Mouse (Mus musculus) MEL (cell line): ENCODE measurements around the gene Cd247. TPM values are rescaled to one million over a fixed set of nuclear protein-coding genes. Genes with fewer than 3 reads are reported as not detected.

Experiments
- DNase-seq: peaks from one replicate; pipeline ENCODE4 v3.0.0; 2011; ENCODE audit warnings: low read depth, low spot score
- H3K27ac ChIP-seq: 2 replicates; pipeline ENCODE4 v1.5.1; 2012; ENCODE audit warnings: low read depth, mild to moderate bottlenecking, control low read depth, low read length, moderate library complexity; ENCODE audit not compliant: control insufficient read depth
- H3K27me3 ChIP-seq, 2 experiments: fragments of 150-350 bp in 1 of 2; sonication (generic) in 1 of 2; 2 replicates each; pipeline ENCODE4 v1.6.1; 2012; ENCODE audit warnings: low read length in 2 of 2, mild to moderate bottlenecking in 2 of 2, improper control_type of control experiment in 1 of 2, moderate library complexity in 1 of 2; ENCODE audit not compliant: insufficient read depth in 2 of 2, control insufficient read depth in 1 of 2
- H3K36me3 ChIP-seq, 2 experiments: 2 replicates each; pipeline ENCODE4 v1.6.1; 2012 to 2014; ENCODE audit warnings: low read length in 2 of 2, improper control_type of control experiment in 1 of 2, inconsistent platforms in 1 of 2, mild to moderate bottlenecking in 1 of 2; ENCODE audit not compliant: insufficient read depth in 2 of 2, control insufficient read depth in 1 of 2
- H3K4me1 ChIP-seq, 2 experiments: fragments of 150-350 bp in 1 of 2; sonication (generic) in 1 of 2; 2 replicates each; pipeline ENCODE4 v1.6.1; 2012; ENCODE audit warnings: low read length in 2 of 2, improper control_type of control experiment in 1 of 2, mild to moderate bottlenecking in 1 of 2; ENCODE audit not compliant: insufficient read depth in 2 of 2, control insufficient read depth in 1 of 2
- H3K4me3 ChIP-seq, 2 experiments: fragments of 150-350 bp in 1 of 2; sonication (generic) in 1 of 2; 2 replicates each; pipeline ENCODE4 v1.5.1; 2012; ENCODE audit warnings: low read depth in 2 of 2, low read length in 2 of 2, mild to moderate bottlenecking in 2 of 2, moderate library complexity in 2 of 2, control low read depth in 1 of 2, improper control_type of control experiment in 1 of 2; ENCODE audit not compliant: control insufficient read depth in 1 of 2, insufficient read depth in 1 of 2
- H3K79me2 ChIP-seq: 2 replicates; pipeline ENCODE4 v1.6.1; 2012; ENCODE audit warnings: mild to moderate bottlenecking, low read length, moderate library complexity; ENCODE audit not compliant: control insufficient read depth, poor library complexity, insufficient read depth
- H3K9ac ChIP-seq: 2 replicates; pipeline ENCODE4 v1.6.1; 2012; ENCODE audit warnings: low read depth, mild to moderate bottlenecking, control low read depth, low read length, moderate library complexity; ENCODE audit not compliant: control insufficient read depth, poor library complexity, severe bottlenecking
- H3K9me3 ChIP-seq: fragments of 150-350 bp; sonication (generic); replicated peaks from 2 replicates; pipeline ENCODE4 v1.6.1; 2012; ENCODE audit warnings: mild to moderate bottlenecking, low read length, improper control_type of control experiment, moderate library complexity; ENCODE audit not compliant: insufficient read depth
- ELF1 ChIP-seq: IDR thresholded peaks from 2 replicates; pipeline ENCODE4 v1.6.1; 2014; ENCODE audit warnings: low read depth, mild to moderate bottlenecking, inconsistent platforms, low read length, improper control_type of control experiment, moderate library complexity
- EP300 ChIP-seq, 2 experiments: IDR thresholded peaks; 2 replicates each; pipeline ENCODE4 v1.6.1; 2011; ENCODE audit warnings: improper control_type of control experiment in 2 of 2, low read length in 2 of 2, low read depth in 1 of 2, mild to moderate bottlenecking in 1 of 2
- HCFC1 ChIP-seq: IDR thresholded peaks from 2 replicates; pipeline ENCODE4 v1.6.1; 2012; ENCODE audit warnings: low read depth, mild to moderate bottlenecking, inconsistent platforms, low read length, improper control_type of control experiment, moderate library complexity
- MAZ ChIP-seq: IDR thresholded peaks from 2 replicates; pipeline ENCODE4 v1.6.1; 2012; ENCODE audit warnings: low read depth, mild to moderate bottlenecking, inconsistent platforms, low read length, improper control_type of control experiment
- NELFE ChIP-seq: IDR thresholded peaks from 2 replicates; pipeline ENCODE4 v1.6.1; 2011; ENCODE audit warnings: low read depth, low read length, improper control_type of control experiment
- NRF1 ChIP-seq: IDR thresholded peaks from 2 replicates; pipeline ENCODE4 v1.6.1; 2014; ENCODE audit warnings: low read depth, mild to moderate bottlenecking, inconsistent platforms, low read length, improper control_type of control experiment, moderate library complexity; ENCODE audit not compliant: poor library complexity, insufficient read depth, severe bottlenecking
- POLR2A ChIP-seq, 2 experiments: IDR thresholded peaks; 2 replicates each; pipeline ENCODE4 v1.6.1; 2011 to 2012; ENCODE audit warnings: low read length in 2 of 2, mild to moderate bottlenecking in 2 of 2, control low read depth in 1 of 2, improper control_type of control experiment in 1 of 2, low read depth in 1 of 2, moderate library complexity in 1 of 2; ENCODE audit not compliant: control insufficient read depth in 1 of 2, insufficient read depth in 1 of 2, poor library complexity in 1 of 2
- SIN3A ChIP-seq: IDR thresholded peaks from 2 replicates; pipeline ENCODE4 v1.6.1; 2012; ENCODE audit warnings: low read length, improper control_type of control experiment, inconsistent platforms
- TAL1 ChIP-seq: IDR thresholded peaks from 2 replicates; pipeline ENCODE4 v1.6.1; 2012; ENCODE audit warnings: mild to moderate bottlenecking, inconsistent platforms, low read length, moderate library complexity, mixed read lengths
- USF2 ChIP-seq, 2 experiments: IDR thresholded peaks; 2 replicates each; pipeline ENCODE4 v1.6.1; 2011 to 2012; ENCODE audit warnings: improper control_type of control experiment in 2 of 2, low read length in 2 of 2, borderline replicate concordance in 1 of 2, inconsistent platforms in 1 of 2, low read depth in 1 of 2, mild to moderate bottlenecking in 1 of 2; ENCODE audit not compliant: insufficient read depth in 1 of 2
- polyA plus RNA-seq, 2 experiments: library from polyadenylated mRNA; stranded (reverse) in 1 of 2; unstranded in 1 of 2; fragments of >175 nt in 1 of 2; fragments of >200 nt in 1 of 2; gene quantifications; 2 replicates each; pipeline versions ENCODE4 v1.2.1 to v1.2.4; 2012; ENCODE audit warnings: low replicate concordance in 2 of 2, low read depth in 1 of 2; ENCODE audit not compliant: insufficient read length in 2 of 2, insufficient read depth in 1 of 2, missing spikeins in 1 of 2
- total RNA-seq: library from RNA; depleted of rRNA; stranded (reverse); fragments of 300-350 nt; gene quantifications from 2 replicates; pipeline ENCODE4 v1.2.3, GENCODE M21; 2012

The Cd247 gene
- total and polyA plus RNA-seq, 3 experiments, result 1.3 to 1.7 TPM; not detected in 1

GRCm38 (mm10) chr1:165844956-165845355 is 56.5 kb downstream of the Cd247 start:
- no peaks in the 10 kb centered on the region for H3K9me3 ChIP-seq
- H3K27me3 ChIP-seq, result peaks cover 3 to 4% of the 10 kb centered on the region in 2 experiments; a peak in 3 of 4 replicates

GRCm38 (mm10) chr1:165845366-165845765 is 56.9 kb downstream of the Cd247 start:
- H3K4me1 ChIP-seq, result peaks cover 0 to 24% of the 10 kb centered on the region in 2 experiments; a peak in 3 of 4 replicates
- peak; percentile 54 for DNase-seq
- peak overlapping the region; percentile 53 to 64 for H3K4me3 ChIP-seq
- peak overlapping the region; percentile 67 for H3K9ac ChIP-seq
- no peaks in the 10 kb centered on the region for H3K9me3 ChIP-seq
- H3K79me2 ChIP-seq, result no peaks in the 10 kb centered on the region; the same call in 1 of the 2 replicates
- H3K27ac ChIP-seq, result peak overlapping the region; percentile 44
- 0 out of 4 replicates have a peak, but pooled peaks cover 0 to 3% of the 10 kb centered on the region in 2 experiments for H3K27me3 ChIP-seq
- TF ChIP-seq POLR2A (IDR thresholded peaks at IDR 0.05; ENCODE audit: control insufficient read depth in 1 of 2, insufficient read depth in 1 of 2, low read depth in 1 of 2, low read length in 2 of 2, poor library complexity in 1 of 2) (no peak), NRF1 (no peak), TAL1 (no peak), SIN3A (0 out of 2 replicates have a peak, but pooled peaks have one; percentile 38)
- H3K36me3 ChIP-seq, result peaks cover 0 to 10% of the 10 kb centered on the region in 2 experiments; a peak in 2 of 4 replicates

More at GRCm38 (mm10) chr1:165844956-165845355, 56.5 kb downstream of the Cd247 start:
- H3K27ac ChIP-seq, result peak overlapping the region; percentile 44
- peaks cover 0 to 10% of the 10 kb centered on the region in 2 experiments; a peak in 2 of 4 replicates for H3K36me3 ChIP-seq
- peak overlapping the region; percentile 67 for H3K9ac ChIP-seq
- H3K79me2 ChIP-seq, result no peaks in the 10 kb centered on the region; the same call in 1 of the 2 replicates
- H3K4me3 ChIP-seq, result peak overlapping the region; percentile 53 to 64
- peak; percentile 51 for DNase-seq
- TF ChIP-seq EP300 (IDR thresholded peaks at IDR 0.05; ENCODE audit: low read depth in 1 of 2, low read length in 2 of 2) (peak in 1 of 2 experiments; percentile 44; a peak in 3 of 4 replicates), USF2 (IDR thresholded peaks at IDR 0.05; ENCODE audit: borderline replicate concordance in 1 of 2, insufficient read depth in 1 of 2, low read depth in 1 of 2, low read length in 2 of 2) (no peak), NELFE (0 out of 2 replicates have a peak, but pooled peaks have one; percentile 2), NRF1 (no peak), HCFC1 (0 out of 2 replicates have a peak, but pooled peaks have one; percentile 11), MAZ (0 out of 2 replicates have a peak, but pooled peaks have one; percentile 2), ELF1 (no peak)
- peaks cover 0 to 24% of the 10 kb centered on the region in 2 experiments; a peak in 3 of 4 replicates for H3K4me1 ChIP-seq

- TF ChIP-seq TAL1 (no peak), NELFE (no peak)
- no peak for DNase-seq
- Histone ChIP-seq H3K27ac (no peak overlapping the region), H3K4me1 (peaks cover 12 to 35% of the 10 kb centered on the region in 2 experiments), H3K9me3 (no peaks in the 10 kb centered on the region), H3K9ac (no peak overlapping the region), H3K36me3 (peaks cover 0 to 23% of the 10 kb centered on the region in 2 experiments; a peak in 2 of 4 replicates), H3K79me2 (no peaks in the 10 kb centered on the region; the same call in 1 of the 2 replicates), H3K27me3 (no peaks in the 10 kb centered on the region), H3K4me3 (no peak overlapping the region)
Measured at GRCm38 (mm10) chr1:165848417-165848816, 59.9 kb downstream of the Cd247 start.
